Mouse (Mus musculus) small intestine, adult 2 months (tissue): Measurements from ENCODE around the gene Klhl12.

Experiments
- CTCF ChIP-seq: fragments of 200-500 bp; IDR thresholded peaks from 2 replicates; pipeline ENCODE4 v1.5.1; 2012; ENCODE audit warnings: low read depth, mild to moderate bottlenecking, control low read depth, inconsistent platforms, low read length, moderate library complexity, mixed read lengths; ENCODE audit not compliant: insufficient replicate concordance, insufficient read length; ENCODE audit errors: extremely low read depth
- POLR2A ChIP-seq: fragments of 200-500 bp; IDR thresholded peaks from 2 replicates; pipeline ENCODE4 v1.6.1; 2012; ENCODE audit warnings: low read depth, mild to moderate bottlenecking, control low read depth, inconsistent platforms, low read length, moderate library complexity

GRCm38 (mm10) chr1:134512183-134512582 is 56.9 kb downstream of the Klhl12 start:
- TF ChIP-seq CTCF (no peak), POLR2A (no peak)
